Mouse (Mus musculus) heart, adult 8-10 months (tissue): ENCODE results near the gene 1700003F12Rik. TPM values are rescaled to one million over a fixed set of nuclear protein-coding genes. Genes with fewer than 3 reads are reported as not detected.

Source experiments
- DNase-seq: peaks from one replicate; pipeline ENCODE4 v3.0.0; 2022; ENCODE audit warnings: low spot score
- total RNA-seq, 4 experiments: library from RNA; stranded (reverse); gene quantifications; 2 replicates each; pipeline ENCODE4 v1.2.4; 2022

1700003F12Rik gene
- not detected for total RNA-seq

GRCm38 (mm10) chr2:154546711-154547110 lies at the start of gene 1700003F12Rik:
Gene 1700003F12Rik (plus strand): TSS chr2:154547085.
- DNase-seq = no peak

GRCm38 (mm10) chr2:154498571-154498970 lies 48.3 kb upstream of the 1700003F12Rik start:
- peak; percentile 13 for DNase-seq

GRCm38 (mm10) chr2:154499717-154500247 lies 47.1 kb upstream of the 1700003F12Rik start:
- no peak for DNase-seq

GRCm38 (mm10) chr2:154500758-154501157 lies 46.1 kb upstream of the 1700003F12Rik start:
- no peak for DNase-seq

- DNase-seq = no peak
These were observed 39.8 kb upstream of the 1700003F12Rik start for GRCm38 (mm10) chr2:154507076-154507475.

GRCm38 (mm10) chr2:154507566-154508283 lies 39.2 kb upstream of the 1700003F12Rik start:
- no peak for DNase-seq

- no peak for DNase-seq
These were observed 38.4 kb upstream of the 1700003F12Rik start for GRCm38 (mm10) chr2:154508450-154508849.

GRCm38 (mm10) chr2:154510141-154510540 lies 36.7 kb upstream of the 1700003F12Rik start:
- DNase-seq = no peak

- DNase-seq = no peak
These were observed 29.9 kb upstream of the 1700003F12Rik start for GRCm38 (mm10) chr2:154516944-154517343.

- DNase-seq = no peak
These were observed 29.5 kb upstream of the 1700003F12Rik start for GRCm38 (mm10) chr2:154517424-154517823.

GRCm38 (mm10) chr2:154521449-154521848 lies 25.4 kb upstream of the 1700003F12Rik start:
- DNase-seq = no peak

- no peak for DNase-seq
These were observed 24.6 kb upstream of the 1700003F12Rik start for GRCm38 (mm10) chr2:154522334-154522733.

GRCm38 (mm10) chr2:154525285-154525684 lies 21.6 kb upstream of the 1700003F12Rik start:
- no peak for DNase-seq

GRCm38 (mm10) chr2:154526531-154526930 lies 20.4 kb upstream of the 1700003F12Rik start:
- DNase-seq = no peak

- DNase-seq = no peak
These were observed 14.0 kb upstream of the 1700003F12Rik start for GRCm38 (mm10) chr2:154532888-154533287.

GRCm38 (mm10) chr2:154534704-154535270 lies 12.1 kb upstream of the 1700003F12Rik start:
- DNase-seq = no peak

GRCm38 (mm10) chr2:154538310-154538709 lies 8.6 kb upstream of the 1700003F12Rik start:
- no peak for DNase-seq

- DNase-seq = no peak
These were observed 8.2 kb upstream of the 1700003F12Rik start for GRCm38 (mm10) chr2:154538710-154539109.

- peak; percentile 46 for DNase-seq
These were observed 7.2 kb upstream of the 1700003F12Rik start for GRCm38 (mm10) chr2:154539720-154540119.

GRCm38 (mm10) chr2:154541630-154542029 lies 5.3 kb upstream of the 1700003F12Rik start:
- DNase-seq = no peak

- DNase-seq = peak; percentile 73
These were observed 3.1 kb upstream of the 1700003F12Rik start for GRCm38 (mm10) chr2:154543567-154544347.

- DNase-seq = no peak
These were observed 1.8 kb downstream of the 1700003F12Rik start for GRCm38 (mm10) chr2:154548688-154549087.
